Mouse (Mus musculus): ENCODE measurements around the gene Pigh. TPM values are rescaled to one million over a fixed set of nuclear protein-coding genes. Genes with fewer than 3 reads are reported as not detected.

Pigh gene
- 8.2 and 10.0 TPM in 2 replicates for total RNA-seq (2021)
- long read RNA-seq, experiment 1, transcript Pigh-201 (4 exons, 2,339 nt): major isoform, 14 of 17 reads
- long read RNA-seq, experiment 1, partial matches to known transcripts: 0 of 17 reads
- long read RNA-seq, experiment 1, other reads (novel, unspliced or antisense): 3 of 17 reads
- long read RNA-seq, experiment 2, partial matches to known transcripts: 0 of 8 reads
- long read RNA-seq, experiment 2, other reads (novel, unspliced or antisense): 3 of 8 reads

GRCm38 (mm10) chr12:79089182-79089812 is at the start of gene Pigh:
Gene Pigh, minus strand, starts transcription at chr12:79089651.
- DNase-seq: peak; percentile 94

GRCm38 (mm10) chr12:79138999-79139398 is 49.5 kb upstream of the Pigh start:
- no peak for DNase-seq

GRCm38 (mm10) chr12:79136949-79137348 is 47.5 kb upstream of the Pigh start:
- DNase-seq: no peak

- no peak for DNase-seq
These were observed 45.7 kb upstream of the Pigh start for GRCm38 (mm10) chr12:79135105-79135504.

- no peak for DNase-seq
These were observed 45.2 kb upstream of the Pigh start for GRCm38 (mm10) chr12:79134676-79135075.

- no peak for DNase-seq
These were observed 42.4 kb upstream of the Pigh start for GRCm38 (mm10) chr12:79131706-79132460.

- no peak for DNase-seq
These were observed 41.8 kb upstream of the Pigh start for GRCm38 (mm10) chr12:79131178-79131675.

- peak; percentile 74 for DNase-seq
These were observed 41.1 kb upstream of the Pigh start, which contains the start of gene Arg2 for GRCm38 (mm10) chr12:79130299-79131177. Gene Arg2, plus strand, starts transcription at chr12:79130777.

- DNase-seq: no peak
These were observed 33.4 kb upstream of the Pigh start for GRCm38 (mm10) chr12:79122820-79123219.

- no peak for DNase-seq
These were observed 29.5 kb upstream of the Pigh start for GRCm38 (mm10) chr12:79118991-79119390.

- no peak for DNase-seq
These were observed 15.9 kb upstream of the Pigh start for GRCm38 (mm10) chr12:79105312-79105711.

- DNase-seq: no peak
These were observed 15.1 kb upstream of the Pigh start for GRCm38 (mm10) chr12:79104544-79104943.

- no peak for DNase-seq
These were observed 14.3 kb upstream of the Pigh start for GRCm38 (mm10) chr12:79103773-79104172.

GRCm38 (mm10) chr12:79097106-79097752 is 7.8 kb upstream of the Pigh start:
- peak; percentile 42 for DNase-seq

- DNase-seq: peak; percentile 80
These were observed 3.1 kb upstream of the Pigh start for GRCm38 (mm10) chr12:79092569-79092968.

GRCm38 (mm10) chr12:79073362-79073761 is 16.1 kb downstream of the Pigh start:
- no peak for DNase-seq

- no peak for DNase-seq
These were observed 16.9 kb downstream of the Pigh start for GRCm38 (mm10) chr12:79072576-79072975.

GRCm38 (mm10) chr12:79070736-79071333 is 18.6 kb downstream of the Pigh start:
- no peak for DNase-seq

- no peak for DNase-seq
These were observed 19.5 kb downstream of the Pigh start for GRCm38 (mm10) chr12:79069916-79070315.

GRCm38 (mm10) chr12:79069187-79069608 is 20.3 kb downstream of the Pigh start:
- DNase-seq: no peak

- DNase-seq: no peak
These were observed 21.1 kb downstream of the Pigh start for GRCm38 (mm10) chr12:79068306-79068705.
